Mouse (Mus musculus): ENCODE results near the gene Olfr1272. TPM values are rescaled to one million over a fixed set of nuclear protein-coding genes. Genes with fewer than 3 reads are reported as not detected.

Olfr1272 gene
- not detected for total RNA-seq (2023)

DNA sequence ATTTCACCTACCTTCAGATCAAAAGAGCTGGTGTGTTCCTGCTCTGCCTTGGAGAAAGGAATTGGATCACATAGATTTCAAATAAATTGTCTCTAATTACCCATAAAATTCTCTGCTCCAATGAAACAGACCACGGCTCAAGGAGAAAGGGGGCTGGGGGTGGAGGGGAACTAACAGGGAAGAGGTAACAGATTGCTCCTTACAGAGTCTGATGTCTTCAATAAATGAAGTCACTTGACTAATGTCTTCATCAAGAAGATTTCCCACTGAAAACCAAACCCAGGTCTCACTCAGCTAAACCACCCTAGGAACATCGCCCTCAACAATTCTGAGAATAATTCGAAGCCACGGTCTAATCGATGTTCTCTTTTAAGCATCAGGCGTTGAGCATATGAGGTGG lies at the start of gene Olfr1272:
Olfr1272 (minus strand) TSS at position 101 of the 400 bp plus-strand sequence.

DNA sequence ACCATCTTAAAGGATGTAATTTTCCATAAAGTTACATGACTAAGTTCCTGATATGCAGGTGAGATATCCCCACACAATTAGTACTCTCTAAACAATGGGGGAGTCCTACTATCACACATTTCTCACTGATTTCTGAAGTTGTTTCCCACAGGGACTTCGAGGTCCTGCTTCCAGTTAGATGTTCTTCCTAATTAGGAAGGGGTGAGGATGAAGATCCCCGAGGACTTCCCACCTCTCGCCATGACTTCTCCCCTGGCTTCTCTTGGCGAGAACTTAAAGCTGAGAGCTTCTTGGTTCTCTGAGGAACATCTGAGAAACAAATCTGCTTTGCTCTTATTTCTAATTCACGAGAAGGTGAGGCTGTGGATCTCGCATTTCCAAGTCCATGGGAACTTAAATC lies 29.3 kb upstream of the Olfr1272 start, which contains the start of gene Gm13769:
Gm13769 (plus strand) TSS at position 301 of the 400 bp plus-strand sequence.

DNA sequence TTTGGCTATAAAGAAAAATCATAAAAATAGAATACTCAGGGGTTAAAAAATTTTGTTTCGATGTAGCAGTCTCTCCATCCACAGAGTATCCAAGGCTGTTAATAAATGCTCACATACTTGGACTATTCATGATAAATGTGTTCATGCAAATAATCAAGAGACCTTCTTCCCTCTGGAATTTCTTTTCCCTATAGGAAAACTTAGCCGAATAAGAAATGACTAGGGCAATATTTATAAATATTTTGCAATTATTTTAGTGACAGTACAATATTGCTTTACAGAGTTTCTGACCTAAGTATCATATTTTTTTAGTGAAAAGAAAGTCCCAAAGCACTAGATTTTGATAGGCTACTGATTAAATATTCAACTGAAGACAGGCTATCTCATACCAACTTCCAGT lies 21.7 kb downstream of the Olfr1272 start, which contains the start of gene Olfr1271:
Olfr1271 (minus strand) TSS at position 101 of the 400 bp plus-strand sequence.

DNA sequence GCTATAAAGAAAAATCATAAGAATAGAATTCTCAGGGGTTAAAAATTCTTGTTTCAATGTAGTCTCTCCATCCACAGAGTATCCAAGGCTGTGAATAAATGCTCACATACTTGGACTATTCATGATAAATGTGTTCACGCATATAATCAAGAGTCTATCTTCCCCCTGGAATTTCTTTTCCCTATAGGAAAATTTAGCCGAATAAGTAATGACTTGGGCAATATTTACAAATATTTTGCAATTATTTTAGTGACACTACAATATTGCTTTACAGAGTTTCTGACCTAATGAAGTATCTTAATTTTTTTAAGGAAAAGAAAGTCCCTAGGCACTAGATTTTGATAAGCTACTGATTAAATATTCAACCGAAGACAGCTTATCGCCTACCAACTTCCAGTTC lies 35.1 kb downstream of the Olfr1272 start, which contains the start of gene Olfr142:
Olfr142 (minus strand) TSS at position 101 of the 400 bp plus-strand sequence.

Other genes with a start within 250 kb of the Olfr1272 start
- not detected for gene Olfr140, start 229.2 kb downstream of the Olfr1272 start, total RNA-seq (2023)
- gene Olfr1269, start 171.4 kb downstream of the Olfr1272 start, total RNA-seq (2023), result not detected
- not detected for gene Olfr32, start 150.5 kb downstream of the Olfr1272 start, total RNA-seq (2023)
- not detected for gene Olfr1270, start 139.8 kb downstream of the Olfr1272 start, total RNA-seq (2023)
- under 1 TPM; 0.22 to 0.53 TPM for gene Olfr1506, start 68.3 kb downstream of the Olfr1272 start, total RNA-seq (2023)
- gene Olfr142, start 35.2 kb downstream of the Olfr1272 start, total RNA-seq (2023), result not detected
- gene Olfr1271, start 21.8 kb downstream of the Olfr1272 start, total RNA-seq (2023), result not detected
- not detected for gene Gm13769, start 29.4 kb upstream of the Olfr1272 start, total RNA-seq (2023)
- not detected for gene Olfr1274-ps, start 105.8 kb upstream of the Olfr1272 start, total RNA-seq (2023)